Mouse (Mus musculus) bone marrow, adult 2 months (tissue): ENCODE measurements around the gene Snx15. TPM values are rescaled to one million over a fixed set of nuclear protein-coding genes. Genes with fewer than 3 reads are reported as not detected.

ENCODE experiments used
- H3K27ac ChIP-seq: fragments of 200-500 bp; 2 replicates; pipeline ENCODE4 v1.5.1; 2012; ENCODE audit warnings: low read depth, mild to moderate bottlenecking, control low read depth, inconsistent platforms, low read length; ENCODE audit not compliant: control insufficient read depth, poor library complexity, insufficient read depth
- H3K4me1 ChIP-seq: fragments of 200-500 bp; 2 replicates; pipeline ENCODE4 v1.6.1; 2011; ENCODE audit warnings: low read length; ENCODE audit not compliant: control insufficient read depth, insufficient read depth
- H3K4me3 ChIP-seq: fragments of 200-500 bp; replicated peaks from 2 replicates; pipeline ENCODE3; 2011; ENCODE audit warnings: mild to moderate bottlenecking, low read depth, low read length, control low read depth; ENCODE audit not compliant: control insufficient read depth
- CTCF ChIP-seq: fragments of 200-500 bp; IDR thresholded peaks from 2 replicates; pipeline ENCODE4 v1.5.1; 2011; ENCODE audit warnings: low read length, control low read depth; ENCODE audit not compliant: control insufficient read depth, insufficient read depth
- POLR2A ChIP-seq: fragments of 200-500 bp; IDR thresholded peaks from 2 replicates; pipeline ENCODE4 v1.6.1; 2011; ENCODE audit warnings: low read depth, mild to moderate bottlenecking, control low read depth, low read length, borderline replicate concordance; ENCODE audit not compliant: control insufficient read depth
- WGBS: fragments of 180-500 bp; shearing (Covaris S2); methylation state at CpG from one replicate; pipeline ENCODE4 v1.1.7; 2018; 5-methylcytosine and 5-hydroxymethylcytosine counted together
- polyA plus RNA-seq: library from polyadenylated mRNA; stranded (reverse); fragments of >200 nt; gene quantifications from 2 replicates; pipeline ENCODE4 v1.2.4, GENCODE M21; 2011; ENCODE audit warnings: low replicate concordance; ENCODE audit not compliant: missing spikeins, insufficient read depth, insufficient read length

Snx15 gene
- polyA plus RNA-seq, 1 experiment: 33.2 TPM

DNA sequence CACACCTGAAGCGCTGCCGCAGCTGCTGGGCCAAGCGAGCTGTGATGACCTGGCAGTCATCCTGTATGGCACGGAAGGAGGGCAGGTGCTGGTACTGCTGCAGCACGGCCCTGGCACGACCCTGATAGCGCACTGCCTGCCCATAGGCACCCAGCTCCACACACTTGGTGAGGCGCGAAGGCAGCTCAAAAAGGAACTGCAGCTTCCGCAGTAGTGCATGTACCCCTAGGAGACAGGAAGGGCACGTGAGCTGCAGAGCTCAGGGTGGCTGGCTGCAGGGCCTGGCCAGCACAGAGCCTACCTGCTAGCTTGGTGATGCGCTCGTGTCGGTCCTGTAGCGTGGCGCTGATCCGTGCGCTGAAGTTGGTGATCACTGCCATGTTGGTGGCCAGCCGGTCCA lies 56.8 kb downstream of the Snx15 start:
- Histone ChIP-seq H3K4me3 (no peak overlapping the region), H3K4me1 (peaks cover 7% of the 10 kb centered on the region), H3K27ac (peak overlapping the region; percentile 35; the same call in 1 of the 2 replicates)
- WGBS: 80% methylated on average over 19 of the region's 19 CpGs
- TF ChIP-seq CTCF: no peak
- TF ChIP-seq POLR2A: peak; percentile 23; the same call in 1 of the 2 replicates

DNA sequence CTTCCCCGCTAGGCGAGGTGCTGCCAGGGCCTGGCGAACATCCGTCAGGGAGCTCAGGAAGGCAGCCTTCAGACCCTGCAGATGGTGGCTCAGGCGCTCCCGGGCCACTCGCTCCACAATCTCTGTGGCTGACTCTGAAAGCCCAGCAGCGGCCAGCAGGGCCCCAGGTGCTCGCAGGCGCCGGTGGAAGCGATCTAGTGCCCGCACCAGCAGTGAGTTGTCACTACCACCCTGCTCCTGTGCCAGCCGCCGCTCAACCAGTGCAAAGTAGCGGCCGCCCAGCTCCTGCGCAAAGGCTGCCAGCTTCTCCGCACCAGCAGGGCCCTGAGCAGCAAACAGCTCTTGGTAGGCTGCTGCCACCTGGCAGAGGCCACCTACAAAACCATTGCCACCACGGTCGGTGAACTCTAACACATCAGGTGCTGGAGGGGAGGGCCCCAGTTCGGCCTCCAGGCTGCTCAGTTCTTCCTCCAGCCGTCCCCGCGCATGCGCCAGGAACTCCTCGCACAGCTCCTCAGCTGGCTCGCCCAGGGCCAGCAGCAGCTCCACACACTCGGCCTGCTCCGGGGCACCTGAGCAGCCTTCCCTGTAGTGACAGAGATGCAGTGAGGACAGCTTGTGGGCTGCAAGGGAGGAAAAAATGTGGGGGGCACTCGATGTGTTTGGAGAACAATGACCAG lies 57.4 kb downstream of the Snx15 start:
- 87% methylated on average over 31 of the region's 31 CpGs for WGBS
- TF ChIP-seq CTCF (no peak), POLR2A (no peak)
- Histone ChIP-seq H3K4me1 (peaks cover 6% of the 10 kb centered on the region), H3K4me3 (no peak overlapping the region), H3K27ac (peak overlapping the region; percentile 35; the same call in 1 of the 2 replicates)

DNA sequence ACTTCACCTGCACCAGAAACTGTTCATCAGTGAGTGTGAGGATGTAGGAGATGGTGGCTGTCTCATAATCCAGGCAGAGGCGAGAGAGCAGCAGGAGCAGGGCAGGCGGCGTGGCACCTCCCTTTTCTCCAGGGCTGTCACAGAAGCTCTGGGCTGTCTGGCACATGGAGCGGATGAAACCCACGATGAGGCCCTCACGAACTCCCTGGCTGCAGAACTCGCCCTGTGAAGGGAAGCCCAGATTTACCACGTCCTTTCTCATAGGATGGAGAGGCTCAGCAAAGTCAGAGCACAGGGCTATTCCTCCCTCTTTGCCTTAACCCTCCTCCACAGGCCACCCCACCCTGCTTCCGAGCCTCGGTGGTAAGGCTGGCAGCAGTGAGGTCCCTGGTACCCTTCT lies 58.3 kb downstream of the Snx15 start:
- Histone ChIP-seq H3K27ac (no peak overlapping the region), H3K4me1 (peaks cover 6% of the 10 kb centered on the region), H3K4me3 (no peak overlapping the region)
- 85% methylated on average over 10 of the region's 10 CpGs for WGBS
- TF ChIP-seq POLR2A: no peak
- no peak for TF ChIP-seq CTCF

Other genes starting within 250 kb of the Snx15 start
- gene Tigd3, start 234.2 kb downstream of the Snx15 start, polyA plus RNA-seq: 4.4 and 6.4 TPM in 2 replicates
- 31.1 and 60.8 TPM in 2 replicates for gene Dpf2, start 215.3 kb downstream of the Snx15 start, polyA plus RNA-seq
- gene Cdc42ep2, start 203.5 kb downstream of the Snx15 start, polyA plus RNA-seq: 2.3 and 5.3 TPM in 2 replicates
- 41.9 and 79.8 TPM in 2 replicates for gene Pola2, start 164.1 kb downstream of the Snx15 start, polyA plus RNA-seq
- 0.80 TPM in 1 of 2 replicates, not detected in the other for gene Slc22a20, start 142.2 kb downstream of the Snx15 start, polyA plus RNA-seq
- 59.9 and 139 TPM in 2 replicates for gene Capn1, start 112.4 kb downstream of the Snx15 start, polyA plus RNA-seq
- gene Syvn1, start 81.7 kb downstream of the Snx15 start, polyA plus RNA-seq: 30.5 and 58.5 TPM in 2 replicates
- 29.9 and 52.5 TPM in 2 replicates for gene Mrpl49, start 70.5 kb downstream of the Snx15 start, polyA plus RNA-seq
- gene Fau, start 70.5 kb downstream of the Snx15 start, polyA plus RNA-seq: 2,232 and 4,155 TPM in 2 replicates
- 8.4 and 14.3 TPM in 2 replicates for gene Znhit2, start 67.1 kb downstream of the Snx15 start, polyA plus RNA-seq
- 5.9 and 12.3 TPM in 2 replicates for gene Tm7sf2, start 59.9 kb downstream of the Snx15 start, polyA plus RNA-seq
- gene Vps51, start 51.1 kb downstream of the Snx15 start, polyA plus RNA-seq: 48.4 and 85.1 TPM in 2 replicates
- gene Tmem262, start 48.3 kb downstream of the Snx15 start, polyA plus RNA-seq: not detected in 2 replicates
- gene Gm28374, start 46.0 kb downstream of the Snx15 start, polyA plus RNA-seq: not detected in 2 replicates
- gene Zfpl1, start 43.3 kb downstream of the Snx15 start, polyA plus RNA-seq: 12.2 and 22.8 TPM in 2 replicates
- 28.8 and 31.0 TPM in 2 replicates for gene Cdca5, start 43.3 kb downstream of the Snx15 start, polyA plus RNA-seq
- 6.6 and 6.9 TPM in 2 replicates for gene AC131692.1, start 33.9 kb downstream of the Snx15 start, polyA plus RNA-seq
- 5.2 and 5.3 TPM in 2 replicates for gene Naaladl1, start 22.5 kb downstream of the Snx15 start, polyA plus RNA-seq
- gene Sac3d1, start 9.7 kb downstream of the Snx15 start, polyA plus RNA-seq: 2.5 and 6.0 TPM in 2 replicates
- 0.93 TPM in 1 of 2 replicates, not detected in the other for gene Batf2, start 12.7 kb upstream of the Snx15 start, polyA plus RNA-seq
- 19.6 and 20.5 TPM in 2 replicates for gene Arl2, start 13.2 kb upstream of the Snx15 start, polyA plus RNA-seq
- not detected in 2 replicates for gene Majin, start 56.1 kb upstream of the Snx15 start, polyA plus RNA-seq
- gene Gpha2, start 98.1 kb upstream of the Snx15 start, polyA plus RNA-seq: not detected in 2 replicates
- 21.0 and 43.9 TPM in 2 replicates for gene Ppp2r5b, start 107.6 kb upstream of the Snx15 start, polyA plus RNA-seq
- gene Atg2a, start 113.4 kb upstream of the Snx15 start, polyA plus RNA-seq: 17.0 and 36.4 TPM in 2 replicates
- 40.0 and 63.1 TPM in 2 replicates for gene Ehd1, start 148.4 kb upstream of the Snx15 start, polyA plus RNA-seq
- 7.2 and 13.6 TPM in 2 replicates for gene Cdc42bpg, start 178.2 kb upstream of the Snx15 start, polyA plus RNA-seq
- gene Men1, start 206.7 kb upstream of the Snx15 start, polyA plus RNA-seq: 17.7 and 33.1 TPM in 2 replicates
- 128 and 324 TPM in 2 replicates for gene Map4k2, start 212.8 kb upstream of the Snx15 start, polyA plus RNA-seq
- gene Sf1, start 235.4 kb upstream of the Snx15 start, polyA plus RNA-seq: 120 and 184 TPM in 2 replicates